Mouse (Mus musculus): ENCODE results near the gene Ankrd44. TPM values are rescaled to one million over a fixed set of nuclear protein-coding genes. Genes with fewer than 3 reads are reported as not detected.

Ankrd44 gene
- polyA plus RNA-seq, 1 experiment: 5.2 TPM

- no peak overlapping the region for H3K27ac ChIP-seq (ENCODE audit: insufficient read depth, low read length)
- no peaks in the 10 kb centered on the region for H3K9me3 ChIP-seq (replicated peaks; ENCODE audit: control insufficient read depth, insufficient read depth, low read length, poor library complexity, severe bottlenecking)
- H3K4me3 ChIP-seq (ENCODE audit: low read depth, low read length): no peak overlapping the region
- no peaks in the 10 kb centered on the region for H3K27me3 ChIP-seq (ENCODE audit: control insufficient read depth, insufficient read depth, low read length, poor library complexity, severe bottlenecking)
- H3K36me3 ChIP-seq (ENCODE audit: control insufficient read depth, insufficient read depth, low read length, poor library complexity, severe bottlenecking): no peaks in the 10 kb centered on the region
- H3K4me1 ChIP-seq (ENCODE audit: control insufficient read depth, insufficient read depth, low read length): no peaks in the 10 kb centered on the region
- no peak overlapping the region for H3K9ac ChIP-seq (ENCODE audit: low read depth, poor library complexity, severe bottlenecking)
- TF ChIP-seq CTCF (IDR thresholded peaks at IDR 0.05; ENCODE audit: low read depth, low read length) (no peak), POLR2A (IDR thresholded peaks at IDR 0.05; ENCODE audit: insufficient read depth, low read length) (no peak), EP300 (IDR thresholded peaks at IDR 0.05; ENCODE audit: insufficient read depth, low read depth, low read length) (no peak)
Observed at GRCm38 (mm10) chr1:54864928-54865652, 61.1 kb downstream of the Ankrd44 start.

GRCm38 (mm10) chr1:54860361-54860760 is 65.8 kb downstream of the Ankrd44 start:
- H3K4me1 ChIP-seq (ENCODE audit: control insufficient read depth, insufficient read depth, low read length): no peaks in the 10 kb centered on the region
- no peaks in the 10 kb centered on the region for H3K9me3 ChIP-seq (replicated peaks; ENCODE audit: control insufficient read depth, insufficient read depth, low read length, poor library complexity, severe bottlenecking)
- no peak overlapping the region for H3K4me3 ChIP-seq (ENCODE audit: low read depth, low read length)
- TF ChIP-seq POLR2A (IDR thresholded peaks at IDR 0.05; ENCODE audit: insufficient read depth, low read length) (no peak), EP300 (IDR thresholded peaks at IDR 0.05; ENCODE audit: insufficient read depth, low read depth, low read length) (no peak)
- H3K27me3 ChIP-seq (ENCODE audit: control insufficient read depth, insufficient read depth, low read length, poor library complexity, severe bottlenecking): no peaks in the 10 kb centered on the region
- no peak overlapping the region for H3K27ac ChIP-seq (ENCODE audit: insufficient read depth, low read length)
- no peak overlapping the region for H3K9ac ChIP-seq (ENCODE audit: low read depth, poor library complexity, severe bottlenecking)
- no peaks in the 10 kb centered on the region for H3K36me3 ChIP-seq (ENCODE audit: control insufficient read depth, insufficient read depth, low read length, poor library complexity, severe bottlenecking)

GRCm38 (mm10) chr1:54859876-54860275 is 66.3 kb downstream of the Ankrd44 start:
- Histone ChIP-seq H3K4me1 (ENCODE audit: control insufficient read depth, insufficient read depth, low read length) (no peaks in the 10 kb centered on the region), H3K4me3 (ENCODE audit: low read depth, low read length) (no peak overlapping the region), H3K36me3 (ENCODE audit: control insufficient read depth, insufficient read depth, low read length, poor library complexity, severe bottlenecking) (no peaks in the 10 kb centered on the region), H3K27me3 (ENCODE audit: control insufficient read depth, insufficient read depth, low read length, poor library complexity, severe bottlenecking) (no peaks in the 10 kb centered on the region), H3K27ac (ENCODE audit: insufficient read depth, low read length) (no peak overlapping the region), H3K9ac (ENCODE audit: low read depth, poor library complexity, severe bottlenecking) (no peak overlapping the region), H3K9me3 (replicated peaks; ENCODE audit: control insufficient read depth, insufficient read depth, low read length, poor library complexity, severe bottlenecking) (no peaks in the 10 kb centered on the region)
- TF ChIP-seq EP300 (IDR thresholded peaks at IDR 0.05; ENCODE audit: insufficient read depth, low read depth, low read length): no peak
- no peak for TF ChIP-seq CTCF (IDR thresholded peaks at IDR 0.05; ENCODE audit: low read depth, low read length)
- no peak for TF ChIP-seq POLR2A (IDR thresholded peaks at IDR 0.05; ENCODE audit: insufficient read depth, low read length)

GRCm38 (mm10) chr1:54858898-54859297 is 67.3 kb downstream of the Ankrd44 start:
- TF ChIP-seq CTCF (IDR thresholded peaks at IDR 0.05; ENCODE audit: low read depth, low read length): no peak
- no peak for TF ChIP-seq EP300 (IDR thresholded peaks at IDR 0.05; ENCODE audit: insufficient read depth, low read depth, low read length)
- no peak for TF ChIP-seq POLR2A (IDR thresholded peaks at IDR 0.05; ENCODE audit: insufficient read depth, low read length)
- Histone ChIP-seq H3K4me1 (ENCODE audit: control insufficient read depth, insufficient read depth, low read length) (no peaks in the 10 kb centered on the region), H3K27me3 (ENCODE audit: control insufficient read depth, insufficient read depth, low read length, poor library complexity, severe bottlenecking) (no peaks in the 10 kb centered on the region), H3K27ac (ENCODE audit: insufficient read depth, low read length) (no peak overlapping the region), H3K9me3 (replicated peaks; ENCODE audit: control insufficient read depth, insufficient read depth, low read length, poor library complexity, severe bottlenecking) (no peaks in the 10 kb centered on the region), H3K4me3 (ENCODE audit: low read depth, low read length) (no peak overlapping the region), H3K9ac (ENCODE audit: low read depth, poor library complexity, severe bottlenecking) (no peak overlapping the region), H3K36me3 (ENCODE audit: control insufficient read depth, insufficient read depth, low read length, poor library complexity, severe bottlenecking) (no peaks in the 10 kb centered on the region)

- Histone ChIP-seq H3K4me1 (ENCODE audit: control insufficient read depth, insufficient read depth, low read length) (no peaks in the 10 kb centered on the region), H3K36me3 (ENCODE audit: control insufficient read depth, insufficient read depth, low read length, poor library complexity, severe bottlenecking) (no peaks in the 10 kb centered on the region), H3K27ac (ENCODE audit: insufficient read depth, low read length) (no peak overlapping the region), H3K27me3 (ENCODE audit: control insufficient read depth, insufficient read depth, low read length, poor library complexity, severe bottlenecking) (no peaks in the 10 kb centered on the region), H3K9me3 (replicated peaks; ENCODE audit: control insufficient read depth, insufficient read depth, low read length, poor library complexity, severe bottlenecking) (no peaks in the 10 kb centered on the region), H3K4me3 (ENCODE audit: low read depth, low read length) (no peak overlapping the region), H3K9ac (ENCODE audit: low read depth, poor library complexity, severe bottlenecking) (no peak overlapping the region)
- TF ChIP-seq EP300 (IDR thresholded peaks at IDR 0.05; ENCODE audit: insufficient read depth, low read depth, low read length): no peak
- TF ChIP-seq POLR2A (IDR thresholded peaks at IDR 0.05; ENCODE audit: insufficient read depth, low read length): no peak
- TF ChIP-seq CTCF (IDR thresholded peaks at IDR 0.05; ENCODE audit: low read depth, low read length): no peak
Observed at GRCm38 (mm10) chr1:54856502-54856901, 69.7 kb downstream of the Ankrd44 start.

- Histone ChIP-seq H3K9ac (ENCODE audit: low read depth, poor library complexity, severe bottlenecking) (no peak overlapping the region), H3K27ac (ENCODE audit: insufficient read depth, low read length) (no peak overlapping the region), H3K27me3 (ENCODE audit: control insufficient read depth, insufficient read depth, low read length, poor library complexity, severe bottlenecking) (no peaks in the 10 kb centered on the region), H3K4me1 (ENCODE audit: control insufficient read depth, insufficient read depth, low read length) (no peaks in the 10 kb centered on the region), H3K36me3 (ENCODE audit: control insufficient read depth, insufficient read depth, low read length, poor library complexity, severe bottlenecking) (no peaks in the 10 kb centered on the region), H3K4me3 (ENCODE audit: low read depth, low read length) (no peak overlapping the region), H3K9me3 (replicated peaks; ENCODE audit: control insufficient read depth, insufficient read depth, low read length, poor library complexity, severe bottlenecking) (no peaks in the 10 kb centered on the region)
- TF ChIP-seq CTCF (IDR thresholded peaks at IDR 0.05; ENCODE audit: low read depth, low read length) (no peak), EP300 (IDR thresholded peaks at IDR 0.05; ENCODE audit: insufficient read depth, low read depth, low read length) (no peak), POLR2A (IDR thresholded peaks at IDR 0.05; ENCODE audit: insufficient read depth, low read length) (no peak)
Observed at GRCm38 (mm10) chr1:54855970-54856369, 70.2 kb downstream of the Ankrd44 start.

All from ES-Bruce4 (cell line).